Mouse (Mus musculus) testis, adult 2 months (tissue): ENCODE data around the gene Il1a. TPM values are rescaled to one million over a fixed set of nuclear protein-coding genes. Genes with fewer than 3 reads are reported as not detected.

Experiments used
- H3K27ac ChIP-seq: fragments of 200-500 bp; 2 replicates; pipeline ENCODE4 v1.5.1; 2012; ENCODE audit warnings: low read depth, low read length; ENCODE audit not compliant: control insufficient read depth, insufficient read depth
- H3K27me3 ChIP-seq: fragments of 200-500 bp; 2 replicates; pipeline ENCODE4 v1.6.1; 2012; ENCODE audit warnings: mild to moderate bottlenecking, low read length, moderate library complexity; ENCODE audit not compliant: control insufficient read depth, insufficient read depth
- H3K36me3 ChIP-seq: fragments of 200-500 bp; 2 replicates; pipeline ENCODE4 v1.6.1; 2012; ENCODE audit warnings: mild to moderate bottlenecking, low read length; ENCODE audit not compliant: control insufficient read depth, insufficient read depth
- H3K4me1 ChIP-seq: fragments of 200-500 bp; 2 replicates; pipeline ENCODE4 v1.6.1; 2012; ENCODE audit warnings: low read length; ENCODE audit not compliant: control insufficient read depth, insufficient read depth
- H3K4me3 ChIP-seq: fragments of 200-500 bp; 2 replicates; pipeline ENCODE4 v1.5.1; 2012; ENCODE audit warnings: low read depth, mild to moderate bottlenecking, low read length, moderate library complexity, mixed read lengths; ENCODE audit not compliant: control insufficient read depth
- CTCF ChIP-seq: fragments of 200-500 bp; IDR thresholded peaks from 2 replicates; pipeline ENCODE4 v1.5.1; 2012; ENCODE audit warnings: low read depth, mild to moderate bottlenecking, inconsistent platforms, low read length, moderate library complexity; ENCODE audit not compliant: control insufficient read depth, insufficient read depth, insufficient replicate concordance
- POLR2A ChIP-seq: fragments of 200-500 bp; IDR thresholded peaks from 2 replicates; pipeline ENCODE4 v1.6.1; 2012; ENCODE audit warnings: low read depth, mild to moderate bottlenecking, inconsistent platforms, low read length, moderate library complexity; ENCODE audit not compliant: control insufficient read depth
- polyA plus RNA-seq: library from polyadenylated mRNA; depleted of rRNA; stranded (reverse); fragments of >200 nt; gene quantifications from 2 replicates; pipeline ENCODE4 v1.2.3, GENCODE M21; 2012

Gene Il1a
- polyA plus RNA-seq, 1 experiment = 0.22 TPM

- Histone ChIP-seq H3K27me3 (no peaks in the 10 kb centered on the region), H3K4me1 (no peaks in the 10 kb centered on the region), H3K27ac (no peak overlapping the region), H3K4me3 (no peak overlapping the region), H3K36me3 (no peaks in the 10 kb centered on the region; the same call in 1 of the 2 replicates)
- TF ChIP-seq POLR2A (no peak), CTCF (no peak)
Observed at GRCm38 (mm10) chr2:129320033-129320605, 10.3 kb upstream of the Il1a start.

DNA sequence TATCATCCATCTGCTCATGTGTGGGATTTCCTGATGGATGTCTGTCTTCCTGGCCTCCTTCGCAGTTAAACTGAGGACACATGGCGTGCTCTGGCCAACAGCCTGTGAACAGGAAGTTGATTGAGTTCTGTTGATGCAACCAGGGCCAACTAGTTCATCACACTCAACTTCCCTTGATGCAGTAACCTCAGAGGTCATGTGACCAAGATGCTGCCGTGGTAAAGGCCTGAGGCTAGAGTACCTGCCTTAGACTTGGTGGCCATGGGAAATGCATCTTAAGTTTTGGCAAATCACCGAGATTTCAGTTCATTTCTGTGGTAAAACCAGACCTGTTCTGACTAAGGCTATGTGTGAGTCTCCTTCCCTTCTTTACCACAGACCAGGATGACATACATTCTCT lies 6.1 kb upstream of the Il1a start:
- TF ChIP-seq CTCF (no peak), POLR2A (no peak)
- Histone ChIP-seq H3K4me1 (no peaks in the 10 kb centered on the region), H3K36me3 (no peaks in the 10 kb centered on the region), H3K27me3 (no peaks in the 10 kb centered on the region), H3K4me3 (no peak overlapping the region), H3K27ac (no peak overlapping the region)

DNA sequence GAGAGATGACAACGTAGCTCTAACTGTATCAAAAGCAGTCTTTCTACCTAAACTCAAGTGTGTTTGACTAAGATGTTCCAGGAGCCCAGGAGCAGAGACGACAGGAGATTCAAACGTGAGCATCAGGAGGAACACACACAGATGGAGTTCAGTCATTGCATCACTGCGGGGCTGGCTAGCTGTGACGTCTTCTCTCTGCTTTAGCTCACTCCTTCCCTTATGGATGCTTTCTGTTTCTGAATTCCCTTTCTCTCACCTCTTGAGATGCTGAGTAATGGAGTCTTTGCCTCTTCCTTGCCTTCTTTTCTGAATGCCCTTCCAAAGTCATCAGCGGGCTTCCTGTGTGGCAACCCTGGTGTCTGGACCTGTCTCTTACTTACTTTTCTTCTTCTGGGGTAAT lies 5.1 kb upstream of the Il1a start:
- H3K36me3 ChIP-seq = no peaks in the 10 kb centered on the region
- TF ChIP-seq CTCF = no peak
- no peak for TF ChIP-seq POLR2A
- no peaks in the 10 kb centered on the region for H3K4me1 ChIP-seq
- H3K27me3 ChIP-seq = no peaks in the 10 kb centered on the region
- H3K27ac ChIP-seq = no peak overlapping the region
- no peak overlapping the region for H3K4me3 ChIP-seq

- Histone ChIP-seq H3K27me3 (no peaks in the 10 kb centered on the region), H3K4me1 (no peaks in the 10 kb centered on the region), H3K36me3 (no peaks in the 10 kb centered on the region), H3K27ac (no peak overlapping the region), H3K4me3 (no peak overlapping the region)
- TF ChIP-seq POLR2A = no peak
- no peak for TF ChIP-seq CTCF
Observed at GRCm38 (mm10) chr2:129313934-129314333, 4.2 kb upstream of the Il1a start.

DNA sequence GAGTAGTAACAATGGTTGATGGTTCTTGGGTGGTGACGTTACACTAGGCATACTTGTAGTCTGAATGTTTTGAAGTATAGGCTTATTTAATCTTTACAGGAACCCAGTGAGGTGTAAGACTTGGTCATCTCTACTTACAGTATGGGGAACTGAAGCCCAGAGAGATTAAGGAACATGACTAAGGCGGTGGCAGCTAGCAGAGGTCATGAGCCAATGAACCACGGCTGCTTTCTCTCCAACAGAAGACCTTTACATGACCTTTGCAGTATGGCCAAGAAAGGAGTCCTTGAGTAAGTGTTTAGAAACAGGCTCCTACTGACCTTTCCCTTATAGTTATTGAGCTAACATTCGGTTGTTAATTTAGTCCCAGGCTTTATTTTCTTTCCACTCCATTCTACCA lies 3.8 kb downstream of the Il1a start:
- H3K27me3 ChIP-seq = no peaks in the 10 kb centered on the region
- H3K36me3 ChIP-seq = no peaks in the 10 kb centered on the region; the same call in 1 of the 2 replicates
- TF ChIP-seq CTCF = no peak
- TF ChIP-seq POLR2A = no peak
- H3K4me3 ChIP-seq = no peak overlapping the region
- H3K27ac ChIP-seq = no peak overlapping the region
- H3K4me1 ChIP-seq = no peaks in the 10 kb centered on the region

GRCm38 (mm10) chr2:129297589-129297982 lies 12.2 kb downstream of the Il1a start:
- Histone ChIP-seq H3K27me3 (no peaks in the 10 kb centered on the region), H3K27ac (peak overlapping the region; percentile 99), H3K36me3 (no peaks in the 10 kb centered on the region; the same call in 1 of the 2 replicates), H3K4me3 (peak overlapping the region; percentile 99), H3K4me1 (peaks cover 3% of the 10 kb centered on the region)
- no peak for TF ChIP-seq POLR2A
- TF ChIP-seq CTCF = no peak

- H3K27me3 ChIP-seq = no peaks in the 10 kb centered on the region
- TF ChIP-seq POLR2A = peak; percentile 85
- no peak for TF ChIP-seq CTCF
- no peaks in the 10 kb centered on the region; the same call in 1 of the 2 replicates for H3K36me3 ChIP-seq
- peaks cover 3% of the 10 kb centered on the region for H3K4me1 ChIP-seq
- H3K27ac ChIP-seq = peak within 1 kb of the TSS; percentile 99
- peak within 1 kb of the TSS; percentile 99 for H3K4me3 ChIP-seq
Observed at GRCm38 (mm10) chr2:129296671-129297588, 12.8 kb downstream of the Il1a start, which contains the start of gene Ckap2l. Ckap2l (minus strand) TSS chr2:129297212.
